Mouse (Mus musculus) megakaryocyte, embryonic 14.5 days (primary cell): ENCODE data around the gene Ccdc157. TPM values are rescaled to one million over a fixed set of nuclear protein-coding genes. Genes with fewer than 3 reads are reported as not detected.

Experiments
- H3K27me3 ChIP-seq: replicated peaks from 2 replicates; pipeline ENCODE3; 2012; ENCODE audit warnings: inconsistent platforms
- H3K36me3 ChIP-seq: replicated peaks from 2 replicates; pipeline ENCODE3; 2012; ENCODE audit warnings: low read length, inconsistent platforms, mixed read lengths
- H3K4me1 ChIP-seq: 2 replicates; pipeline ENCODE4 v1.6.1; 2012; ENCODE audit warnings: inconsistent platforms
- H3K4me3 ChIP-seq: replicated peaks from 2 replicates; pipeline ENCODE3; 2012; ENCODE audit warnings: moderate library complexity, mild to moderate bottlenecking, inconsistent platforms
- H3K9me3 ChIP-seq: 2 replicates; pipeline ENCODE4 v1.6.1; 2012; ENCODE audit warnings: inconsistent platforms
- FLI1 ChIP-seq: IDR thresholded peaks from 2 replicates; pipeline ENCODE4 v1.6.1; 2012; ENCODE audit warnings: low read length, inconsistent platforms, mixed read lengths
- GATA1 ChIP-seq: IDR thresholded peaks from 3 replicates; pipeline ENCODE4 v1.6.1; 2012; ENCODE audit warnings: mixed read lengths, low read length, inconsistent platforms, borderline replicate concordance
- polyA plus RNA-seq: library from polyadenylated mRNA; stranded (reverse); fragments of >175 nt; gene quantifications from 2 replicates; pipeline ENCODE4 v1.2.3, GENCODE M21; 2012; ENCODE audit warnings: low replicate concordance; ENCODE audit not compliant: insufficient read depth

Ccdc157 gene
- polyA plus RNA-seq, 1 experiment: 0.56 TPM

DNA sequence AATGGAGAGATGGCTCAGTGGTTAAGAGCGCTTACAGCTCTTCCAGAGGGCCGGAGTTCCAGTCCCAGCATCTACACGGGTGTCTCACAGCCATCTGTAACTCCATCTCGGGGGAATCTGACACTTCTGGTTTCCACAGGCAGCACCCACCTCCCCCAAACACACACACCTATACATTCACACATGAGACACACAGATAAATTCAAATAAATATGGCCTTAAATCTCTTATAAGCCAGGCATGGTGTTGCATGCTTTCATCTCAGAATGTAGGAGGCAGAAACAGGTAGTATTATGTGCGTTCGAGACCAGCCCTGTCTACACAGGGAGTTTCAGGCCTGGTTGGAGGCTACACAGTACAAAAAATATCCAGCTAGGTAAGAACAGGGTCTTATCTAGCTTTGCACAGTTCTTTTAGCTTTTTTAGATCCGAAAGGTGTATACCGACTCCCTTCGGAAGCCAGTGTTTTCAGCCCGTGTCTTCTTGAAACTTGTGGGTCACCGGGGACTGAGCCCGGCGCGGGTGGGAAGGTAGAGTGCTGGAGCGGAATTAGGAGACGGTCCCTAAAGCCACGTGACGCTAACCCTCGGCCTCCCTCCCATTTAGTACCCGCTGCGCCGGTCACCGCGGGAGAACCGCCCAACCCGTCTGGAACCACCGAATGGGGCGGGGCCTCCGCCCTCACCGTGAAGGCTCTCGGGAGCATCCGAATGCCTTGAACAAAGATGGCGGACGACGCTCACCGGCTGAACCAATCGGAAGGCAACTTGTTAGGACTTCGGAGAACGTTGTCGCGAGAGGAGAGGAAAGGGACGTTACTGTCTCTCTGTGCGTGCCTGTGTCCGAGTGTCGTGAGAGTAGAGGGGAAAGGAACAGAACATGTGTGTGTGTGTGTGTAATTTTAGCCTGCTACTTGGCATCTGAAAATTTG lies 63.8 kb downstream of the Ccdc157 start:
- peaks cover 55% of the 10 kb centered on the region for H3K36me3 ChIP-seq
- no peaks in the 10 kb centered on the region for H3K27me3 ChIP-seq
- TF ChIP-seq FLI1 (no peak), GATA1 (no peak)
- peak overlapping the region; percentile 94 for H3K4me3 ChIP-seq
- peaks cover 10% of the 10 kb centered on the region for H3K9me3 ChIP-seq
- peaks cover 57% of the 10 kb centered on the region for H3K4me1 ChIP-seq

DNA sequence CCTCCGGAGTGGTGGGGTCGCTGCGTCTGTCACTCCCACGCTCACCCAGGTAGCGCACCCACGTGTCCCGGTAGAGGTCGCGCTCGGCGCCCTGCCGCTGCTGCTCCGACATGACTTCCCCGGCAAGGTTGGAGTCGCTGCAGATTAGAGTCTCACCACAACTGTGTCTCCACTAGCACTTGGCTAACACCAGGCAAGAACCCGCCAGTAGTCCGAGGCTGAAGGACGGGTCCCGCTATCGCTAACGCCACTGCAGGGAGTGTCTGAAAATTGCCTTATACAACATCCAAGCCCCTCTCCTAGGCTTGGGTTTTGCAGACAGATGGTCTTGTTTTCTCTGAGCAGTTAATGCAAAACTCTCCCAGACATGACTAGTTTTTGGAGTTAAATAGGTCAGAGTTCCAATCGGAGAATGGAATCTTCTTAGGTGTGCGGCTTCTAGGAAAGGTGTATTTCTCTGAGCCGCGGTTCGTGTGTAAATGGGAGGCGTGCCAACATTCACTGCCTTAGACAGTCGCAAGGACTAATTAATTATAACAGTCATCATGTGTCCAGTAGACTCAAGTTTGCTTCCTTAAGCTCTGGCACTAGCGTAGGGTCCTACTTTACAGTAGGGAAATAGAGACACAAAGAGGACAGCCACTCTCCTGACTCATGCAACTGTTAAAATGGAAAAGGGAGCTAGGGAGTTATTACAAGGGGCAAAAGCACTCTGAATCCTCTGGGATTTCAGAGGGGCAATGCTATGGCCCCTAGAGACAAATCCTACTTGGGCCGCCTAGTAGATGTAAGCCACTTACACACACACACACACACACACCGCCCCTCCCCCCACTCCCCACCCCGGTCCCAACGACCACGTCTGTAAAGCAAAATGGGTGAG lies 64.7 kb downstream of the Ccdc157 start, which contains the start of gene Mtfp1:
TSS of gene Mtfp1 (minus strand) at position 275 of the 883 bp plus-strand sequence.
- Histone ChIP-seq H3K4me3 (peak within 1 kb of the TSS; percentile 94), H3K4me1 (peaks cover 57% of the 10 kb centered on the region), H3K27me3 (no peaks in the 10 kb centered on the region), H3K36me3 (peaks cover 59% of the 10 kb centered on the region), H3K9me3 (peaks cover 19% of the 10 kb centered on the region)
- TF ChIP-seq GATA1: no peak
- no peak for TF ChIP-seq FLI1

DNA sequence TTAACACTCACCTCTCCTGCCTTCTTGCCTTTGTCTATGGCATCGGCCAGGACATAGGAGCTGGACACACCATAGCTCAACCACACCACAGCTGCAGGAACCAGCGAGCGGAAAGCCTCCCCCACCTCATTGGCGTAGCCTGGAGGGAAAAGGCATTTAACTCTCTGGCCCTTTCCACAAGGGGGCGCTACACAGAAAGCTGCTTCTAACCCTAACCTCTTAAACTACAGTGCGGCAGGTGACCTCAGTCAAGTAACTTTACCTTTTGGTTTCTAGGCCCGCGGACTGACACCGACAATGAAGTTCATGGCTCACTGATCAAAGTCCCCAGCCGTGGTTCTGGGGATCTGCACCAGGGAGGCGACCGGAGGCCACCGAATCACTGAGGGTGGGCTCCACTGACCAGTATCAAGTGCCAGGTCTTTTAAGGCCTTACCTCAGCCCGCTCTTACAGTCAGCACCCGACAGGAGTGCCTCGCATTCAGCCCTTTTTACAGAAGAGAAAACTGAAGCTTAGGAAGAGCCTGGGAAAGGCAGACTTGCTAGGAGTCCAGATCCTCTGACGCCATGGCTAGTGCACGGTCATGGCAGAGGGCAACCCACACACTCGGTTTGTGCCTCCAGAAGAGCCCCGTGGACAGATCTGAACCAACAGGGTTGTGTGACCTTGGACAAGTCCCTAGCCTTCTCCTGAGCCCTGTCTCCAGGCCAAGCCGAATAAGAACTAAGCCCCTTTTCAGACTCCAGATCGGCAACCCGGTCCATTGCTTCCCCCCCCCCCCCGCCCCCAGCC lies 65.5 kb downstream of the Ccdc157 start:
- TF ChIP-seq FLI1 (no peak), GATA1 (no peak)
- Histone ChIP-seq H3K36me3 (peaks cover 52% of the 10 kb centered on the region), H3K4me1 (peaks cover 54% of the 10 kb centered on the region)

DNA sequence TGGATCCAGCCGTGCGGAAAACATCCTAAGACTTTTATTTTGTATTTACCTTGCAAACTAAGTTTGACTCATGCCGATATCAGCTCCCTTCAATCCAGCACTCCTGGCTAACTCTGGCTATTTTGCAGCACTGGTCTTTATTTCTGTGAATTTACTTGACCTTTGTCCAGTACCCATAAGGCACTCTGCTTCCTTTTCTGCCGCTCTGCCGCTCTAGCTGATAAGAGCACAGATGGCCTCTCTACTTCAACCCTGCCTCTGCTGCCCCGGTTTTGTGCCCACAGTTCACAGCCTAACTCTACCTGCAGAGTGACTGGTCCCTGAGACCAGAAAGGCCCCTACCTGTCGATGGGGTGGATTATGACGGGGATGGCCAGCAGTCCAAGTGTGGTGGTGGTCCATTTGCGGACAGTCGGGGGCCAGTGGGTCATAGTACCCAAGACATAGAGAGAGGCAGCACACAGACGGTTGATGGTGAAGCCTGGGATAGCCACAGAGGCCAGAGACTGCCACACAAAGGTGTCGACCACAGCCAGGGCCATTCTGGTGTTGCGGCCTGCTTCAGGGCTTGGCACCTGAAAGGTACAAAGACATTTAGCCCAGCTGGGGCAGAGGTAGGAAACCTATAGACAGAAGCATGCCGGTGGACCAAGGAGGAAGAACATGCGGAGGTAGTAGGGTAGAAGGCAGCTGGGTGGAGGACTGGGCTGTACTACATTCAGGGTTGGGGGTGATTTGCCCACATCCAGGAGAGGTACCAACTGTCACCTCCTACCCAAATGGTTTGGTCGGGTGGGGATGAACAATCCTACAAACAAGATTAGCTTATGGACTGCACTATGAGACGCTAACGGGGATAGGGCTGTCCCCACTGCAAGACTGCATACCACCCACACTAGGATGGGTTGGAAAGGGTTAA lies 66.4 kb downstream of the Ccdc157 start:
- peak overlapping the region; percentile 94 for H3K4me3 ChIP-seq
- no peaks in the 10 kb centered on the region for H3K27me3 ChIP-seq
- H3K36me3 ChIP-seq: peaks cover 44% of the 10 kb centered on the region
- no peak for TF ChIP-seq FLI1
- TF ChIP-seq GATA1: no peak
- peaks cover 49% of the 10 kb centered on the region for H3K4me1 ChIP-seq
- H3K9me3 ChIP-seq: peaks cover 32% of the 10 kb centered on the region

More for the DNA sequence above, 65.5 kb downstream of the Ccdc157 start:
- no peaks in the 10 kb centered on the region for H3K27me3 ChIP-seq
- peak overlapping the region; percentile 94 for H3K4me3 ChIP-seq
- H3K9me3 ChIP-seq: peaks cover 28% of the 10 kb centered on the region

Other genes starting within 250 kb of the Ccdc157 start
- 11.8 and 25.3 TPM in 2 replicates for gene Slc35e4, start 245.6 kb downstream of the Ccdc157 start, polyA plus RNA-seq
- 2.7 and 9.7 TPM in 2 replicates for gene Tcn2, start 228.1 kb downstream of the Ccdc157 start, polyA plus RNA-seq
- 8.1 and 39.9 TPM in 2 replicates for gene Pes1, start 196.3 kb downstream of the Ccdc157 start, polyA plus RNA-seq
- gene 4930556J24Rik, start 183.5 kb downstream of the Ccdc157 start, polyA plus RNA-seq: not detected in 2 replicates
- not detected in 2 replicates for gene Gal3st1, start 176.7 kb downstream of the Ccdc157 start, polyA plus RNA-seq
- not detected in 2 replicates for gene Sec14l4, start 128.8 kb downstream of the Ccdc157 start, polyA plus RNA-seq
- gene Sec14l3, start 95.5 kb downstream of the Ccdc157 start, polyA plus RNA-seq: not detected in 2 replicates
- 5.1 and 10.8 TPM in 2 replicates for gene Mtfp1, start 64.8 kb downstream of the Ccdc157 start, polyA plus RNA-seq
- 12.4 and 22.6 TPM in 2 replicates for gene Sec14l2, start 36.9 kb downstream of the Ccdc157 start, polyA plus RNA-seq
- 9.1 and 9.7 TPM in 2 replicates for gene Rnf215, start 25.1 kb downstream of the Ccdc157 start, polyA plus RNA-seq
- gene Sf3a1, start 57 bp upstream of the Ccdc157 start, polyA plus RNA-seq: 43.3 and 56.7 TPM in 2 replicates
- gene Tbc1d10a, start 26.5 kb upstream of the Ccdc157 start, polyA plus RNA-seq: 8.1 and 15.8 TPM in 2 replicates
- gene Castor1, start 57.9 kb upstream of the Ccdc157 start, polyA plus RNA-seq: 1.4 TPM in 1 of 2 replicates, not detected in the other
- gene Osm, start 76.1 kb upstream of the Ccdc157 start, polyA plus RNA-seq: 1.2 and 6.5 TPM in 2 replicates
- 0.07 and 0.43 TPM in 2 replicates for gene Lif, start 97.3 kb upstream of the Ccdc157 start, polyA plus RNA-seq